10 mouse cellular contexts compared by ENCODE assay signal in genomic region chr2:63513554-63514226, GRCm38 (mm10).
DNase-seq lines count a peak whose midpoint lies in the region; ATAC-seq and TF ChIP-seq lines count a peak whose summit lies in the region.
"Had no signal": no experiment of that assay in that cellular context is flagged by ENCODE, and none has a peak within 500 bp of the region (broad histone marks: within the 10 kb centered on the region; RNA-seq: fewer than 3 reads in every experiment).

No protein-coding gene starts in this region.

- H3K4me1 ChIP-seq in heart, postnatal 0 days (ENCODE audit: control insufficient read depth, insufficient read depth), result no peaks in the 10 kb centered on the region
- H3K4me1 ChIP-seq in heart, embryonic 12.5 days (replicated peaks), result no peaks in the 10 kb centered on the region
- H3K4me1 ChIP-seq in lung, embryonic 14.5 days (ENCODE audit: insufficient read depth), result no peaks in the 10 kb centered on the region
- H3K4me1 ChIP-seq in lung, adult 2 months (ENCODE audit: control insufficient read depth, insufficient read depth, low read length), result no peaks in the 10 kb centered on the region
- H3K4me1 ChIP-seq in cerebellum, adult 2 months (ENCODE audit: control insufficient read depth, insufficient read depth, low read length), result no peaks in the 10 kb centered on the region
- H3K4me1 ChIP-seq: lung, embryonic 15.5 days had no signal

- H3K9ac ChIP-seq in heart, postnatal 0 days (replicated peaks; ENCODE audit: low read depth, low read length), result no peak overlapping the region
- H3K9ac ChIP-seq in heart, embryonic 12.5 days, result no peak overlapping the region
- H3K9ac ChIP-seq in lung, embryonic 14.5 days, result no peak overlapping the region
- H3K9ac ChIP-seq: lung, embryonic 15.5 days had no signal

- no peak for ATAC-seq in heart, postnatal 0 days (ENCODE audit: insufficient read depth, low read depth)
- ATAC-seq in heart, embryonic 12.5 days (ENCODE audit: insufficient number of reproducible peaks, low FRiP score), result no peak
- ATAC-seq in lung, embryonic 14.5 days (ENCODE audit: insufficient read depth), result no peak
- no peak for ATAC-seq in activated CD4-positive, CD25-positive, alpha-beta regulatory T cell, adult 4 months

- TF ChIP-seq POLR2A in lung, adult 2 months (IDR thresholded peaks at IDR 0.05; ENCODE audit: borderline replicate concordance, extremely low read depth, low read depth, low read length), result no peak
- no peak for TF ChIP-seq POLR2A in cerebellum, adult 2 months (IDR thresholded peaks at IDR 0.05; ENCODE audit: borderline replicate concordance, insufficient read depth, low read length)

- H3K9me3 ChIP-seq in heart, postnatal 0 days (replicated peaks; ENCODE audit: control insufficient read depth, low read length), result no peaks in the 10 kb centered on the region
- no peaks in the 10 kb centered on the region for H3K9me3 ChIP-seq in heart, embryonic 12.5 days (replicated peaks)
- H3K9me3 ChIP-seq in lung, embryonic 14.5 days (ENCODE audit: low read depth, low read length), result no peaks in the 10 kb centered on the region
- H3K9me3 ChIP-seq: lung, embryonic 15.5 days had no signal

- H3K4me3 ChIP-seq in heart, postnatal 0 days (ENCODE audit: low read depth, low read length), result no peak overlapping the region
- H3K4me3 ChIP-seq in heart, embryonic 12.5 days, result no peak overlapping the region
- H3K4me3 ChIP-seq in lung, embryonic 14.5 days (ENCODE audit: low read depth, low read length), result no peak overlapping the region
- H3K4me3 ChIP-seq in lung, adult 2 months (replicated peaks; ENCODE audit: extremely low read depth, low read depth, low read length), result no peak overlapping the region
- no peak overlapping the region for H3K4me3 ChIP-seq in cerebellum, adult 2 months (replicated peaks; ENCODE audit: insufficient read depth, low read depth, low read length)
- H3K4me3 ChIP-seq: lung, embryonic 15.5 days had no signal

- DNase-seq in heart, postnatal 0 days (ENCODE audit: low spot score), result peak; percentile 22
- peak; percentile 84 for DNase-seq in lung, embryonic 14.5 days
- DNase-seq in lung, adult 2 months, result no peak
- peak; percentile 68 for DNase-seq in NIH3T3 (ENCODE audit: low read depth)
- peak; percentile 37 for DNase-seq in hindlimb bud, embryonic 11.5 days (ENCODE audit: extremely low spot score, low read depth, low spot score)
- no peak for DNase-seq in cerebellum, adult 2 months
- DNase-seq: gastrocnemius, postnatal 36 days had no signal

- no peaks in the 10 kb centered on the region for H3K27me3 ChIP-seq in heart, postnatal 0 days (ENCODE audit: control insufficient read depth, insufficient read depth, low read length)
- H3K27me3 ChIP-seq in heart, embryonic 12.5 days (replicated peaks), result no peaks in the 10 kb centered on the region
- H3K27me3 ChIP-seq in lung, embryonic 14.5 days (ENCODE audit: insufficient read depth, low read length), result no peaks in the 10 kb centered on the region
- no peaks in the 10 kb centered on the region for H3K27me3 ChIP-seq in cerebellum, adult 2 months (ENCODE audit: control insufficient read depth, insufficient read depth, low read length)
- H3K27me3 ChIP-seq: lung, embryonic 15.5 days had no signal

- TF ChIP-seq EP300 in heart, postnatal 0 days (IDR thresholded peaks at IDR 0.05; ENCODE audit: low read depth), result no peak

- TF ChIP-seq CTCF in heart, postnatal 0 days (IDR thresholded peaks at IDR 0.05; ENCODE audit: low read depth), result peak; percentile 53
- TF ChIP-seq CTCF in lung, embryonic 14.5 days (IDR thresholded peaks at IDR 0.05; ENCODE audit: low read depth), result peak; percentile 55
- no peak for TF ChIP-seq CTCF in lung, adult 2 months (IDR thresholded peaks at IDR 0.05; ENCODE audit: insufficient read depth, low read length)
- no peak for TF ChIP-seq CTCF in cerebellum, adult 2 months (IDR thresholded peaks at IDR 0.05; ENCODE audit: borderline replicate concordance, insufficient read depth, low read depth, low read length)

- H3K4me2 ChIP-seq in heart, postnatal 0 days (ENCODE audit: low read depth, low read length), result no peak overlapping the region
- no peak overlapping the region for H3K4me2 ChIP-seq in heart, embryonic 12.5 days
- no peak overlapping the region for H3K4me2 ChIP-seq in lung, embryonic 14.5 days
- H3K4me2 ChIP-seq: lung, embryonic 15.5 days had no signal

- no peak overlapping the region for H3K27ac ChIP-seq in heart, postnatal 0 days (ENCODE audit: low read depth)
- no peak overlapping the region for H3K27ac ChIP-seq in heart, embryonic 12.5 days (ENCODE audit: poor library complexity, severe bottlenecking)
- H3K27ac ChIP-seq in lung, embryonic 14.5 days (ENCODE audit: low read depth), result no peak overlapping the region
- no peak overlapping the region for H3K27ac ChIP-seq in cerebellum, adult 2 months (ENCODE audit: insufficient read depth, low read length)
- H3K27ac ChIP-seq: lung, embryonic 15.5 days had no signal

- H3K36me3 ChIP-seq in heart, postnatal 0 days (replicated peaks; ENCODE audit: control insufficient read depth, insufficient read depth, low read length), result no peaks in the 10 kb centered on the region
- no peaks in the 10 kb centered on the region for H3K36me3 ChIP-seq in heart, embryonic 12.5 days
- H3K36me3 ChIP-seq in lung, embryonic 14.5 days (ENCODE audit: insufficient read depth), result no peaks in the 10 kb centered on the region
- H3K36me3 ChIP-seq: lung, embryonic 15.5 days had no signal

- whole genome bisulfite sequencing in heart, postnatal 0 days, result 33% methylated on average over 1 of the region's 1 CpGs
- 53% methylated on average over 1 of the region's 1 CpGs for WGBS in heart, embryonic 12.5 days
- 64% methylated on average over 1 of the region's 1 CpGs for WGBS in lung, embryonic 14.5 days
- 67% methylated on average over 1 of the region's 1 CpGs for WGBS in lung, adult 2 months
- WGBS in cerebellum, adult 2 months, result 83% methylated on average over 1 of the region's 1 CpGs

Comparison
In these comparisons a context has a peak if more than half of its experiments do, and no peak if none do; other contexts are left out.
1. DNase-seq: peak in heart, postnatal 0 days (single experiment), lung, embryonic 14.5 days (single experiment), NIH3T3 (single experiment) and hindlimb bud, embryonic 11.5 days (single experiment); none in lung, adult 2 months (single experiment) and cerebellum, adult 2 months (0 of 2).
2. CTCF ChIP-seq: peak in heart, postnatal 0 days (single experiment) and lung, embryonic 14.5 days (single experiment); none in lung, adult 2 months (single experiment) and cerebellum, adult 2 months (single experiment).